Mouse (Mus musculus) retina, adult 2 months (tissue): ENCODE data around the gene Siae.

Experiments used
- DNase-seq: peaks from one replicate; pipeline ENCODE4 v3.0.0-alpha.2; 2012; ENCODE audit warnings: low read depth, low spot score

The Siae gene

DNA sequence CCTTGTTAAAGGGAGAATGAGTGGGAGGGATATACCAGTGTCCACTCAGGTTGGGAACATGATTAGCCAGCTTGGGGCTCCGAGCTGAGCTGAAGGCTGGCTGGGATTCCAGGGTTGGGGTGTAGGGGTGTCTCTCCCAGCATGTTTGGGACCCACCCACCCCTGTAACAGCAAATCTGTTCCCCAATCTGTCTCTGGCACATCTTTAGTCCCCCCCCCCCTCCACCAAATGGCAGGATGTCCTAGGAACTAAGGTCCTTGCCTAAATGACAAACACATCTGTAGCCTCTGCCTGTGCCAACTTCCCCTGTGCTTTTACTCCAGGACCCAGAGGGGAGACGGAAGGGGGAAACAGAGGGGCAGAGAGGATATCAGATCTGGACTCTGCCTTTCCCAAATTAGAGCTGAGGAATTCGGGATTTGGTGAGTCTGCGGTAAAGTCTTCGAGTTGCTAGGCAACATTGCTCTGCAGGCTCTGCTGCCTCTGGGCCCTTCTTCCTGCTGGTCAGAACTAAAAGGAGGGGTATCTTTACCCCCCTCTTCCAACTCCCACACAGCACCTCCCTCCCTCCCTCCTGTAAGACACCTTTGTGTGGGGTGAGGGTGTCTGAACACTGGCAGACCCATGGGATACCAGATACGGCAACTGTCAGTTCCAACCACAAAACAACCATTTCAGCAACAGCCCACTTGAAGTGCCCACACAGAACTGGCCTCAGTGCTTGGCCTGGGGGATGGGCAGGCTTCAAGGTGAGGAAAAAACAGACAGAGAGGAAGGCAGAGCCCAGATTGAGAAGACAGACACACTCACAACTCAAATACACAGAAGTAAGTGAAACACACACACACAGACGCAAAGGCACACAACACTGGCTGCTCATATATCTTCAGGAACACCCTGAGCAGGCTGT lies at the start of gene Siae:
TSS of gene Siae (plus strand) at position 861 of the 911 bp plus-strand sequence.
- DNase-seq = no peak

DNA sequence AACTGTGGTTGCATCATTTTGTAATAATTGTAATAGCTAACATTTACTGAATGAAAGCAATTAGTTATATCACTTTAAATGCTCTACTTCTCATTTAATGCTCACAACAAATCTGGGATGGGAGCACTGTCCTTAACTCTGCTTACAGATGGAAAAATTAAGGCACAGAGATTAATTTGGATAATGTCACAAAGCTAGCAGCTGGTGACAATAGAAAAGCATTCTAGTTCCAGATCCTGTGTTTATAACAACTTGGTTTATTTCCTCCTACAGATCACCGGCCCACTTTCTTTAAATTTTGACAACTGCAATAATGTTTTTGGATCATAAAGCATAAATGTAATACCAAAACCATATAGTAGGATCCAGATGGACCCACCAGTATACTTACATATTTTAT lies 49.5 kb upstream of the Siae start:
- no peak for DNase-seq

DNA sequence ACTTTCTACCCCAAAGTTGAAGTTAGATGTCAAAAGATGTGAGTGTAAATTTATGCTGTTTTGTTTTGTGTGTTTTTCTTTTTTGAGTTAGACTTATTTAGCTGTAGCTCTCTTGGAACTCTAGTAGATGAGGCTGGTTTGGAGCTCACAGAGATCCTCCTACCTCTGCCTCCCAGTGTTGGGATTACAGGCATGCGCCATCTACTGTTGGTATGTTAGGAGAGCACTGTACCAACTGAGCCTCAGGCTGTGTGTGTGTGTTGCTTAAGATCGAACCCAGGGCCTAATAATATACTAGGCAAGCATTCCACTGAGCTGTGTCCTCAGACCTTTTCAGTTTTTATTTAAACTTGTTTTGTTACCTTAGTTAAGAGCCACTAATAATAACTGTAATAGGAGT lies 43.4 kb upstream of the Siae start:
- no peak for DNase-seq

DNA sequence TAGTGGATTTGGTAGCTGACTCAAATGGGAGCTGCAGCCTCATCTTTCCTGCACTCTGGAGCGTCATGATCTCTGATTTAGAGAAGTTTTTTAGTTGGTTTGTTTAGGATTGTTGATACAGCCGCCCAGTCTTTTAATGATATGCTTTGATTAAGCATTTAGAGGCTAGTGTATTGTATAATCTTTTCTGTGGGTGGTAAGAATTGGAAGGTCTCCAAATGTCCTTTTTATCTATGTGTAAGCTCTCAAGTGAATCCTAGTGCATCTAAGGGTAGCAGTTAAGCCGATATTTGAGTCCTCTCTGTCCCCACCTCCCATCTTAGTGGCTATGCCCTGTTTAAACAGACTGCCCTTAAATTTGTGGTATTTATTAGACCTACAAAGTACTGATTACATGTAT lies 41.0 kb upstream of the Siae start:
- no peak for DNase-seq

DNA sequence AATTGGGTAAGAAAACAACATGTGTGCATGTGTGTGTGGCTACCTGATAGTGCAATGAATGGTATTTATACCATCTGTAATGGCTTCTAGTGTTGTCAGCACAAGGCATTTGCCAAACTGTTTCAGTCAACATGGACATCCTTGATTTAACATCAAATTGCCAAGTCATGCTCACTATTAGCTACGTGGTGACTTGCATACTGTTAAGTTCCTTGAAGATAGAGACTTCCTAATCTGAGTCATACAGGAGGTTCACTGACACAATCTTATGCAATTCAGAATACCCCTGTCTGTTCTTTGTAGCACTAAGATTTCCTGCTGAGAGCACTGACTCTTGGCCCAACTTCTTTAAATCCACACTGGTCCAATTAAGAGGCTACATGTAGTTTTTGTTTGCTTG lies 38.0 kb upstream of the Siae start:
- DNase-seq = no peak

DNA sequence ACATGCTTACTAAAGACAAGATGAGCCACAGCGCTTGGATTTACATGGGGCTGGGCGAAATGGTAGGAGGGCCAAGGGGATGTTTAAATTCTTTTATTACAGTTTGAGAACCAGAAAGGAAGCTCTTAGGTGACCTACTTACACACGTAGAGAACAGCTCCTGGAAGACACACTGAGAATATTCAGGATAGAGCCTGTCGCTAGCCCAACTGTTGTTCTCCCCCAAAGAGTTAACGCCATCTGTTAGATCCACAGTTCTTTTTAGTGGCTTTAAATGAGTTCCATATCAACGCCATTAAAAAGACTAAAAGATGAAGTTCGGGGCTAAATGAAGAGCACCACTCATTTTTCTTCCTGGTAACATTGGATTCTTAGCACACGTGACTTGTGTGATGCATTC lies 36.5 kb upstream of the Siae start:
- DNase-seq = no peak

DNA sequence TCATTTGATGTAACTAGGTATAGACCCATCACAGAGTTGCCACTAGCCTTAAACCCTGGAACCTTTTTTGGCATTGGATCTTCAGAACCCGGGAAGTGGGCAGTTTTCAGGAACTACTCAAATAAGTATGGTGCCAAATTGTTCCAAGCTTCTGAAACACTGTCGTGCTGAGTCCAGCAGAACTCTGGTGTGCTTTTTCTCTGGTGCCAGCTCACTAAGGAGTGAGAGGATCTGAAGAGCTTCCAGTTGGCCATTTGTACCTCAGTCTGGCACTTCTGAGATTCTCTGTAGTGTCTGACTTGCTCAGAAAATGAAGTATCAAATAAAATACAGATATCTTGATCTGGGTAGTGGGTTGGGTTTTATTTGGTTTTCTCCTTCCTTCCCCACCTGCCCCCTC lies 35.5 kb upstream of the Siae start:
- DNase-seq = no peak

DNA sequence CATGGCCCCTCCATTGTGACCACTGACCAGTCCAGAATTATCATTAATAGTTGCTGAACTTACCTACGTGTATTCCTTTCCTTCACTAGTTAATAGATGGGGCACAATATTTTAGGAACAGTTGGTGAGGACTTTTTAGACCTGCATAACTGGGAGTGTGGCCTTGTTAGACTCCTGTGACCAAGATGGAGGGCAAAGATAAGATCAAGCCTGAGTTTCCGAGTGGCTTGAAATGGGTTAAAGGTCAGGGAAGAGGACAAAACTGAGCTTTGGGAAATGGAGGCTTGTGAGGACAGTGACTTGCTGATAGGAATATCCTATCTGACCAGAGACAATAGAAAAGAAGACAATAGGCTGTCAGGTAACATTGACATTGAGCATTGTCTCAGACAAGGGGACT lies 30.0 kb upstream of the Siae start:
- DNase-seq = no peak

DNA sequence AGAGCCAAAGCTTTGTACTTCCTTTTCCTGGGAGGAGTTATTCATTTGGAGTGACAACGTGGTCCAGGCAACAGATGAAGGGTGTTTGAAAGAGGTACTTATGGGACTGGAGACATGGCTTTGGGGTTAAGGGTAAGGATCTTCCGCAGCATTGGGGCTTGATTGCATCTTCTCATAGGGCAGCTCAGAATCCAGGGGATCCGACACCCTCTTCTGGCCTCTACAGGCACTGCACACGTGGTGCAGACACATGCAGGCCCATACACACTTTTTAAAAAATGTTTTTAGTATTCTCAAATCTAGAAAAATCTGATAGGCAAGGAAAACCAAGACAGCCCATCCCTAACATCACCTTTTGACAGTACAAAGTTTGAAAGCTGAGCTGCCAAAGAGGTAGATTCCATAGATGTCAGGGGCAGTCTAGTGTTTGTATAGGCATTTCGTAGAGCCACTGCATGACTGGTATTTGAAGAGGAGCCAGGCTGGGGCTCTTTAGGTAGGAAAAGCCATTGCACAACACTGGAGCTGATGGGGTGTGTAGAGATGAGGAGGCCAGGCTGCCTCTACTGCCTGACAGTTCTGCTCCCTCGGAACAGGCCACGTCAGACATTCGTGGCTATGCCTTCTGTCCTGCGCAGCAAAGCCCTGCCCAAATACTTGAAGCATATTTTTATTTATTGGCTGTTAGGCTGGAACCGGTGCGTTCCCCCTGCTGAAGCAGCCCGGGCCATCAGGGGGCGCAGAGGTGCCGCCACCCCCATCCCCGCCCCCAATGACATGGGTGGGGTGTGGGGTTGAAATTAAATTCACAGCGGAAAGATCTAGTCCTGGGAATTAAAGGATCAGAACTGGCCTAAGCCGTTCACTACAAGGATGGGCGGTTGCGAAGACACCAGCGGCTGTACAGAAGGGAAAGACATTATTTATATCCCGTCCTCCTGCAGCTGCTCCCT lies 28.8 kb upstream of the Siae start:
- DNase-seq = no peak

DNA sequence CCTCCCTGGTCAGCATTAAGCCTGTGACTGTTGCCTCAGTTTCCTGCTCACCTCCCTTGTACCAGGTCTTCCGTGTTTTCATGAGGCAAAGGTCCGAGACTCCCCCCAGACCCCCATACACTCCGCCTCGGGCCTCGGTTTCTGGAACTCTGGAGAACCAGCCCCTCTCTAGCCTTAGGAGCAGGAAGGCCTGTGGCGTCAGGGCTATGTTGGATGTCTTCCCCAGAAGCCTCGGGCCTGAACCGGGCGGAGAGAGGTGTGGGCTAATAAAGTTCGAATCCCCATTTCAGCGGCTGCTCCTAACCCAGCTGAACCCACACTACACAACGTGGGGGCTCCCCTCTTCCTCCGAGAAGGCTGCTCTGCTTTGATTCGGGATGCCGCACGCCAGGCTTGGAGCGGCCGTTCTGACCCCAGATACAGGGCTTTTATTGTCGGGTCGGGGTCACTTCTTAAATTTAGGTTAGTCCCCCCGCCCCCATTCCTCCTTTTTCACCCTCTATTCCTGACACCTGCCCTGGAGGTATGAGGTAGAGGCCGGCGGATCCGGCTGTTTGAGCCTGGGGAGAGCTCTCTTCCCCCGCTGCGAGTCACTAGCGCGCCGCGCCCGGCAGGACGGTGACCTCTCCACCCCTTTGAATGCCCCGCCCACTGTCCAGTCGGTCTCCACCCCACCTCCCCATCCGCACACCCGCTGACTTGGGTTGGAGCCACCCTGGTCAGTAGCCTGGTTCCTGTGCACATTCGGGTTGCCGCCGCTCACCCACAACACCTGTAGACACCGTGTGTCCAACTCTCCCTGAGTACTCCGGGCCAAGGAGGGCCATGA lies 27.9 kb upstream of the Siae start, which contains the start of gene Esam:
TSS of gene Esam (plus strand) at position 683 of the 829 bp plus-strand sequence.
- DNase-seq = no peak

DNA sequence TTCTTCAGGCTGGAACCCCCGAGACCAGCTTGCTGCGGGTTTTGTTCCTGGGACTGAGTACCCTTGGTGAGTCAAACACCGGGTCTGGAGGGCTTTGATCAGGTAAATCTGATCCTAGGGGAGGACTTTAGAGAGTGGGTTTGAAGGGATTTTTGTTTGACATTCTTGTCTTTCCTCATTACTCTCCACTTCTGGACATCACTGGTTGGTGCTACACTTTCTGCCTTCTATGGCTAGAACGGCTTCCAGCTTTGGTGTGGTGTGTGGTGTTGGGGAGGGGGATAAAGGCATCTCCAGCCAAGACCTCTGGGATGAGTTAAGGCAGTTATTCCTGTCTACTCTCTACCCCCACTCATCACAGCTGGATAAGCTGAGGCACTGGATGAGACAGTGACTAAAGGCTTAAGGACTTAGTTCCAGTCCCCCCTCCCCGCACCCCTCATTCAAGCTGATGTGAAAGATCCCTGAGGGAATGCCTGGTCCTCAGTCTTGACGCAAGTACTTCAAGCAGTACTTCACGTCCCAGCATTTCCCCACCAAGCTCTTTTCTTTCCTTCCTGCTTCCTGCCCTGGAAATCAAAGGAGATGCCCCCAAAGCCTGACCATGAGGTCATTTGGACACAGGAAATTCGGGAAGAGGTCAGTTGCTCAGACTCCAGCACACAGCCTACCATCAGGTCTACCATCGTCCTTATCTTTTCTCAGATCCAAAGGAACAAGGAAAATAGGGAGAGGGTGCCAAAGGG lies 27.1 kb upstream of the Siae start:
- no peak for DNase-seq

DNA sequence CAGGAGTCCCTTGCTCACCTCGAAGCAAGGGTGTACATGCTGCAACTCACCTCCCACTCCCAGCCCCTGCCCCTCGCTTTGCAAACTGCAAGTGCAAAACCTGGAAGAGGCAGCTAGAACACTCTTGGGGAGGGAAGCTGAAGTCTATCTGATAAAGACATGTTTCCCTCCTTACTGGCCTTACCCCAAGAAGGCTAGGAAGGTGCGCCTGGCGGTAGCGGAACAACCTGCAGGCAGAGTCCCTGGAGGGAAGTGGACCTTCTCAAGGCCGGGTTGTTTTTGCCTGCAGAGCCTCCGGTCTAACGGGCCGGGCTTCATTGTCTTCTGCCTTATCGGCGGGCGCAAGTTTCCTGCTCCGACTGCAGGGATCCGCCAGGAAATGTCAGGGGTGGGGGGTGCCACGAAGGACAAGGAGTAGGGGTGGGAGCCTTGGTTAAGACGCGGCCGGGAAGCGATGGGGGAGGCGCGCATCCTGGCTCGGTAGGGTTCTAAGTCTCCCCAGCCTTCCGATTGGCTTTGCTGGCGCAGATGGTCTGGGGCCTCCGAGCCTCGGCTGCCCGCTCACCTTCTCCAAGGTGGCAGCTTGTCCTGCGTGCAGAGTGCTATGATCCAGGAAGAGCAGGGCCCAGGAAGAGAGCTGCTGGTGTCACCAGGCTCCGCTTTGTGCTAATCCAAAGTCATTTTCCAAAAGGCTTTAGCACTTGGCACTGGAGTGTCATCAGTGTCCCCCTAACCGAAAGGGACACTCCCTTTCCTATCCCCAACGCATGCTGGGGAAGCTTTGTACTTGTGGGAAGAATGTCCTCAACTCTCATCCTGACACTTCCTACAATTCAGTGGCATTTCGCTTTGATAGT lies 25.2 kb upstream of the Siae start:
- DNase-seq = no peak

DNA sequence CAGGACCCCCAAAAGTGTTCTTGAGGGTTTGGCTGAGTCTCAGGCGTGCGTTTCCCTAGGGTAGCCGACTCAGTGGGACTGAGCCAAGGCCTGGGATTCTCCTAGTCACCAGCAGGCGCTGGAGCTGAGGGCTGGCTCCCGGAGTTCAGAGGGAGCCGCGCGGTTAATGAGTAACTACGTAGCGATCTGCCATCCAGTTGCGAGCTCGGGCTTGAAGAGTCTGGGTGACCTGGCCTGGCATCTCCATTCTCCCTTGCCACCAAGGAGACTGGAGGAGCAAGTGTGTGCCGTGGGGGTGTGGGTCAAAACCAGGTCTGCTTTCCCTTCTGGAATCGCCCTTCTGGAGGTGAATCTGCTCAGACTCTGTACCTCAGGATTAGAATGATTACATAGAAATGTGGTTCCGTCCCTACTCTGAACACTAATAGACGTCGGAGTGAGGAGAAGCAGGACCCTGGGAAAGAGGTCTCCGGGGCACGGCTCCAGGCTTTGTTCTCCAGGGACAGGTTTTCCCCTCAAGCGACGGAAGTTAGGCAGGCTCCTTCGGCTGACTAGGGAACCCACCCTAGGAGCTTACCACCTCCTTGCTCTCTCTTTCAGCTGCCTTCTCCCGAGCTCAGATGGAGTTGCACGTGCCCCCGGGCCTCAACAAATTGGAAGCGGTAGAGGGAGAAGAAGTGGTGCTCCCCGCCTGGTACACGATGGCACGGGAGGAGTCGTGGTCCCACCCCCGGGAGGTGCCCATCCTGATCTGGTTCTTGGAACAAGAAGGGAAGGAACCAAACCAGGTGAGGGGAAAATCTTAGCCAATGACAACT lies 24.4 kb upstream of the Siae start:
- no peak for DNase-seq

DNA sequence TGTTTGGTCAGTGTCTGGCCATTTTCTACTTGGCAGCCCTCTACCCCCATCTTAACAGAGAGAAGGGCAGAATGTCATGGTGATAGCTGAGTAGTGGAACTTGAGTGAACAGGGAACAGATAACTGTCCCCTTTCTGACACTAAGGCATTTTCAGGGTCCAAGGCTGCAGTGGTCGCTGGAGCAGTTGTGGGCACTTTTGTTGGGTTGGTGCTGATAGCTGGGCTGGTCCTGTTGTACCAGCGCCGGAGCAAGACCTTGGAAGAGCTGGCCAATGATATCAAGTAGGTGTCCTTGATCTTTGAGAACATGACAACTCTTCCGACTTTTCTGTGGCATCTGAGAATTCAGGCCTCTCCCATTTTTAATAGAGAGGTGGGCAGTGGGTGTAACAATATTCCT lies 18.6 kb upstream of the Siae start:
- DNase-seq = no peak

DNA sequence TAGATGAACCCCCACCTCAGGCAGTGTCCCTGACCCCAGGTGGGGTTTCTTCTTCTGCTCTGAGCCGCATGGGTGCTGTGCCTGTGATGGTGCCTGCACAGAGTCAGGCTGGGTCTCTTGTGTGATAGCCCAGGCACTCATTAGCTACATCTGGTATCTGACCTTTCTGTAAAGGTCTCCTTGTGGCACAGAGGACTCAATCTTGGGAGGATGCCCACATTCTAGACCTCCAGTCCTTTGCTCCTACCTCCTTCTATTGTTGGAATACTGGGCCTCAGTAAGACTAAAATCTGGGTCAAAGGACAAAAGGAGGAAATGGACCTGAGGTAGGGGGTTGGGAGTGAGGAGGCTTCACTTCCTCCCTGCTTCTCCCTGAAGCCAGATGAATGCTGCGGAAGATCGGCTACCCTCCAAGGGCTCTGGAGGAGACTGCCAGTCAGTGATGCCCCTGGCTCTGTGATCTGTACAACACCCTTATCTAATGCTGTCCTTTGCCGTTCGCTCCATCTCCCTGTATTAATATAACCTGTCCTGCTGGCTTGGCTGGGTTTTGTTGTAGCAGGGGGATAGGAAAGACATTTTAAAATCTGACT lies 17.7 kb upstream of the Siae start:
- no peak for DNase-seq

DNA sequence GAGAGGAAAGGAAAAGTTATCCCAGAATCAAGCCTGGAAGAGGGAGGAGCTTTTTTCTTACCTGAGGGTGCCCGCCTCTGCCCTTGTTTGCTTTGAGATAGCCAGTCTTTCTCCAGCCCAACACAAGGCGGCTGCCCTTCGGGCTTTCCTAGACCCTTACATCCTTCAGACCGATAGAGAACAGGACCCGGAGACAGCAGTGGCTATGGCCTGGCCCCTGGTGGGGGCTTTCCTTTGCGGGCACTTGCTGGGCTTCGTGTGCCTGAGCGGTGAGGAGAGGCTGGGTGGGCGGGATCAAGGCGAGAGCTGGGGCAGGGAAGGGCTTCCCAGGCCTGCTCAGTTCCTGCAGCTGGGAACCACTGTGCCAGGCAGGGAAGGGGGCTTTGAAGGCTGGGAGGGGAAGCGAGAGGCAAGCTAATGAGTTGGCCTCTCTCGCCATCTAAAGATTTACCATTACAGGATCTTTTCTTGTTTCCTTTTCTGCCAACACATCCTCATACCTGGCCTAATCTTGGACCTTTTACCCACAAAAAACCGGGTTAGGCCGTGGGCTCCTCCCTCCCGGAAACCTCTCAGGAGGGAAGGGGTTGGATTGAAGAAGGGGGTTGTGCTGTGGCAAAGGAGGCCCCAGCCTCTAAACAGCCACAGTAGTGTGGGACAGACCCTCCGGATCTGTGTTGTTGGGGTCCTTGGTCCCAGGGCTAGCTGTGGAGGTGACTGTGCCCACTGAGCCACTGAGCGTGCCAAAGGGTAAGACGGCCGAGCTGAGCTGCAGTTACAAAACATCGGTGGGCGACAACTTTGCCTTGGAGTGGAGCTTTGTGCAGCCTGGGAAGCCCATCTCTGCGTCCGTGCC lies 16.1 kb upstream of the Siae start, which contains the start of gene Vsig2:
TSS of gene Vsig2 (plus strand) at position 86 of the 856 bp plus-strand sequence.
- no peak for DNase-seq

DNA sequence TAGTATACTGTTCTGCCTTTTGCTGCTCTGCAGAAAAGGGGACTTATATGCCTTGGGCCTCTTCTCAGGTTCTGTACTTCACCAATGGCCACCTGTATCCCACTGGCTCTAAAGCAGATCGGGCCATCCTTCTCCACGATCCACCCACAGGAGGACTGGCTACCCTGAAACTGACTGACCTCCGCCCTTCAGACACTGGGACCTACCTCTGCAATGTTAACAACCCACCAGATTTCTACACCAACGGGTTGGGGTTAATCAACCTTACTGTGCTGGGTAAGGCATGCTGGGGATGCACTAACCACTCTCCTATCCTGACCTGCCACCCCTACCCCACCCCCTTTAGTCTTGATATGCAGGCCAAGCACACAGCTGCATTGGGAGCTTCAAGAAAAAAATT lies 15.3 kb upstream of the Siae start:
- DNase-seq = no peak
